Mouse (Mus musculus) ZHBTc4 (cell line): ENCODE results near the gene Rarg.

Source experiments
- DNase-seq: peaks from one replicate; pipeline ENCODE4 v3.0.0-alpha.2; 2011; ENCODE audit warnings: low read depth, low spot score

Gene Rarg

DNA sequence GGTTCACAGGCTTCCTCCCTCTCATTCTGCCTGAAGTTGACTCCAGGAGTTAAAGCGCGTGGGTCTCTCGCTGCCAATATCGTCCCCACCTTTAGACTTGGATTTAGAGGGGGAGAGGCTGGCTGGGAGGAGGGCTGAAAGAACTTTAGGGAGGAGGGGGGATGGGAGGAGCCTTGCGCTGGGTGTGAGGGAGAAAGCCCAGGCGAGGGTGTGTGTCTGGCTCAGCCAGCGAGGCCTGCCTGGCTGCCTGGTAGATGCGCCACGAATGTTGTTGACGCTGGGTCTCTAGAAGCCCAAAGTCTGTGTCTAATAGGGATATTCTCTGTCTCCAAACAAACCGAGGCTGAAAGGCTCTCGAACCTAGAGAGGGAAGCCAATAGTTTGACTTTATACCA lies 756 bp upstream of the Rarg start:
- peak; percentile 76 for DNase-seq

DNA sequence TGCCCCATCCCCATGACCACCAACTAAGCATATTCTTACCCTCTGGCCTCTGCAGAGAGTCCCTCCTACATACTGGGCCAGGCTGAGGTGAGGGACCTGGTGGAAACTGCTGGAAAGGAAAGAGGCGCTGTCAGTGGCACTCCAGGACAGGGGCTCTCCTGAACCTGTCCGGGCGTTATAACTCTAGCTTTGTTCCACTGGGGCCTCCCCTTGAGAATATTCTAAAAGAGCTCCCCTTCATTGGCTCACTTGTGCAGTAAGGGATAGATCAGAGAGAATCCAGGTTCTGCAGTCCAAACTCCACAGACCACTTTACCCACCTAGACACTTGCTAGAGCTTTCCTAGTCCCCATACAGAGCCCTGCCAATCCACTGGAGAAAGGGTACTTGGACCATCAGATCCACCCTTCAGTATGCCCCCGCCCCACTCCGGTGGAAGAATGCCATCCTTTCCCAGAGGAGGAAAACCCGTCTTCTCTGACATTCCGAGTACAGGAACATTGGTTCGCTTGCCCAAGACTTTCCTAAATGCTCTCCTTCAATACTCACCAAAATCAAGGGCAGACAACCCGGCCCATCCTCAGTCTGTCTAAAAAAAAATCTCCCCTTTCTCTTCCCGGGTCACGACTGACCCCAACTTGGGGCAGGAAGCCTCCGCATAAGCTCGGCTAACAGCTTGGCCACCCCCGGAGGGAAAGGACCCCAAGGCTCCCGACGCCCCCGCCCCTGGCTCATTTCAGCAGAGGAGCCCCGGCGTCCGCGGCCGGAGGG lies 701 bp downstream of the Rarg start:
- DNase-seq = no peak

DNA sequence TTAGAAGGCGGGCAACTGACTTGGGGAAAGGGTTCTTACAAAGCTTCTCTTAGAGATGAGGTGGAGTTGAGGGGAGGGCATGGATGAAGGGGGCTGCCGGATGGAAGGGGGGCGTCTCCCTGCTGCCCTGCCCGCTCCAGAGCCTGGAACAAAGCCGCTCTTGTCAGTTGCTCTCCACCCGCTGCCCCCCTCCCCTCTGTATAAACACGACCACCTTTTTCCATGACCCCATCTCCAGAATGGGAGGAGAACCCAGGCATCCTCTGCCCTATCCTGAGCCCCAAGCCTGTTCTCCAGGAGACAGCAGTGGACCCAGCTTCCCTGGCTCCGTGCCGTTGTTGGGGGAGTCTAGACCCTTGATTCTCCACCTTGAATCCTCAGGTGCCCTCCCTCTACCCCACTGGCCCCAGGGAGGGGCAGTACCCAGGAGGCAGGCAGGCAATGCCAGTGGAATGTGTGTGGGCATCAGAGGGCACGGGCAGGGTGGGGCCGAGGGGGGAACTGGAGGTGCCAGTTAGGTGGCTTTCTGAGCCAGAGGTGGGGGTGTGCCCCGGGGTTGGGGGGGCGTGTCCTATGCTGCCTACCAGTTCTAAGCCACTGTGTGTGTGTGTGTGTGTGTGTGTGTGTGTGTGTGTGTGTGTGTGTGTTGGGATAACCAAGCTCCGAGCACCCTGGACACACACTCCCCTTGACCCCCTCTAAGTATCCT lies 1.6 kb downstream of the Rarg start:
- no peak for DNase-seq

DNA sequence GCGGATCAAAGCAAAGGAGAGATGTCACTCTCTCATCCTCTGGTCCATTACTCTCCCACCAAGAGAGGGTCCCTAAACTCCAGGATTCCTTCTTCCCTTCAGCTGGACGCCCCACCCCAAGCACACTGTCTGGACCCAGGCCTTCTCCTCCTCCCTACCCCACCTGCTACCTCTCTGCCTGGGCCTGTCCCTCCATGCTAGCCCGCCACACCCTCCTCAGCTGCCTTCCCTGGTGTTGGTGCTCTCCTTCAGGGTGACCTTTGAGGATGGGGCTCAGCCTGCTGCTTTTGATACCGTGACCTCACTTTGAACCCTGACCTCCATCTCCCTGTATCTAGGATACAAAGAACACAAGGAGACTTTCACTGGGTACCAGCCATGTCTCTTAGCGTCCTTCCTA lies 6.8 kb downstream of the Rarg start:
- peak; percentile 76 for DNase-seq

DNA sequence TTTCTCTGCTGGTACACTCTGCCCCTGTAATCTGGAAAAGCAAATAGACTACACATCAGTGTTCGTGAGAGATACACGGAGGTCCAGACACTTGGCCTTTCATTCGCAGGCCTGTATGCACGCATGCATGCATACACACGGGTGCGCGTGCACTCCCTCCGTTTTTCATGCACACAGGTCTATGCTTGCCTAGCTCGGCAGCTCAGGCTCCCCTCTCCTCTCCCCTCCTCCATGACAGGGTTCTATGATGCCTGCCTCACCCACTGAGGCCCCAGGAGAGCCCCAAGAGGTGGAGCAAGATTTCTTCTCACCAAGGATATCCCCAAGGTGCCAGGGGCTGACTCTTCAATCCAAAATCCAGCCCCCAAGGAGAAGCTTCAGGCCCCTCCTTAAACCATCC lies 7.3 kb downstream of the Rarg start:
- DNase-seq = peak; percentile 24

DNA sequence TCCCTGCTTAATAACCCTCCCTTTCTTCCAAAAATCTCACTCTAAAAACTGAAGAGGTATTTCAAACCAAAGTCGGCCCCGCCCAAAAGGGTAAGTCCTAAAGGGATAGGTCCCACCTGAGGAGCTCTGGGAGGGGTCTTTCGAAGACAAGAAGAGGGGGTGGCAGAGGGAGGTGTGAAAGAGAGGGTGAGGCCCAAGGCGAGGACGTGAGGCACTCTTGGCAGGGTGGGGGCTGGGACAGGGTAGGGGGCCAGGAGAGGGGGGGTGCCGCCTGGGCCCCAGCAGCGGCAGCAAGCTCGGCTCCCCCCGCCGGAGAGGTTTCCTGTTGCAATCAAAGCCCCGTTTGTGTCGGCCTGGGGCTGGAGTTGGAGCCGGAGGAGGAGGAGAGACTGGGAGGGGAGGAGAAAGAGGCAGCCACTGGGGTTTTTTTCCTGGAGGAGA lies 8.0 kb downstream of the Rarg start:
- peak; percentile 58 for DNase-seq

DNA sequence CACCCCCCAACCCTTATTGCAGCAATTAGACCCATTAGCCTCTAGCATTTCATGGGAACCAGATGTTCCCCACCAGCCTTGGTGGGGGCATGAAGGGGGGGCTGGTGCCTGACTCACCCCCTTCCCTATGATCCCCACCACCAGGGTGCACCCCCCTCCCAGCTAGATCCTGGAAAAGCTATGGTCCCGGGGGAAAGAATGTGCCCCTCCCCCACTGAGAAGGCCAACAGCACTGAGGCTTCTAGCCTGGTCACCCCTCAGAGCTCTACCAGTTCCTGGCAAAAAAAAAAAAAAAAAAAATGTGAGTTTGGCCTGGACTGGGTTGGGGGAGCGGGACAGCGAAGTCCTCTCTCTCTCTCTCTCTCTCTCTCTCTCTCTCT lies 8.5 kb downstream of the Rarg start:
- DNase-seq = peak; percentile 27

DNA sequence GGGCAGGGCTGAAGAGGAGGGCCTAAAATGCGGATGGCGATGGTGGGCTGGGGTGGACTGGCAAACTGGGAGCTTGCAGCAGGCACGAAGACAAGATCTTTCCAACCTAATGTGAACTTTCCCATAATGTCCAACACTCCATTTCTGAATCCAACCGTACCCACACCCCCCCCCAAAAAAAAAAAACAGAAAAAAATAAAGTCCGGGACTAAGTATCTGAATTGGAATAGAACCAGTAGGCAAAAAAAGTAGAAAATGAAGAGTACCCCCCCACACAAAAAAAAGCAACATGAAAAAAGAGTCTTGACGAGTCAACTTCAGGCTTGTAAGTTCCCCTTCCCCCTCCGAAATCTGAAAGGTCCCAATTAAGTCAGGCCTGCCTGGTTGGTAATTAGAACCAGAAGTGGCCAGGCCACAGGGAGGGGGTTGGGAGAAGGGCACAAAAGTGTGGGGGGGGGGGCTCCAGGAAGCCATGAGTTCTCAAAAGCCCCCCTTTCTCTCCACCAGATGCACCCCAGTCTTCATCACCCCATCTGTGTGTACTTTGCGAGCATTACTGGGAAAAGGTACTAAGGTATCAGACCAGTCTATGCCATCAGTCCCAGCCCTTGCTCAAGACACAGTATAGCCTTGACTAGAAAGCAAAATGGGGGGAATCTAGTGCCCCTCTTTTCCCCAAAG lies 9.0 kb downstream of the Rarg start:
- no peak for DNase-seq

DNA sequence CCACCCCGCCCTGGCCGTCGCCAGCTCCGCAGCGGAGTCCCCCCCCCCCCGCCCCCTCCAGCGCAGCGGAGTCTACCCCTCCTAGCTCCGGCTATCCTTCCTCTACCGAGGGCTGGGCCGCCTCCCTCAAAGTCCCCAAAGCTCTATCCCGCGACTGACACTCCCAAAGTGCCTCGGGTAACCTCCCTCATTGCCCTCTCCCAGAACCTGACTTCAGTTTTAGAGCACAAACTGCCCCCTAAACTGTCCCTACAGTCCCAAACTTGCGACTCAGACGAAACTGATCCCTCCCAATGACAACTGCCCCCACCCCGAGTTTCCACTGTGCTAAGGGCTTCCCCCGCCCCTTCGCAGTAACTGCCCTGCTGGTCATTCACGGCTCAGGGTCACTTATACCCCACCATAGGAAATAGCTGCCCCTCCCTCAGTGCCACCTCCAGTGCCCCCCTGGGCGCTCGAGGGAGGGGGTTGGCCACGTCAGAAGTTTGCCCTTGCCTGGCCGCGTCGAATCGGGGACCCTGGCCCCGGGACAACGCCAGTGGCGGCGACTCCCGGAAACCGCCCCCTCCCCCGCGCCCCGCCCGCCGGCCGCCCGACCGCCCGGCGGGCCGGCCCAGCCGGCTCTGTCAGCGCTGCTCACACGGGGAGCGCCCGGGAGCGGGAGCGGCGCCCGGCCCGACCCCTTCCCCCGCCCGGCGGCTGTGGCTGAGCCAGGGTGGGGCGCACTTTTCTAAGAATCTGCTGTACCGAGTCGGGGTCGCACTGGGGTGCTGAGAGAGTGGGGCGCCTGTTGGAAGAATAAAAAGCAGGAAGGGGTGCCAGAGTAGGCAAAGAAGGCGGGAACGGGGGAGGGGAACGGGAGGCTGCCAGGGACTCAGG lies 9.8 kb downstream of the Rarg start:
- peak; percentile 63 for DNase-seq

DNA sequence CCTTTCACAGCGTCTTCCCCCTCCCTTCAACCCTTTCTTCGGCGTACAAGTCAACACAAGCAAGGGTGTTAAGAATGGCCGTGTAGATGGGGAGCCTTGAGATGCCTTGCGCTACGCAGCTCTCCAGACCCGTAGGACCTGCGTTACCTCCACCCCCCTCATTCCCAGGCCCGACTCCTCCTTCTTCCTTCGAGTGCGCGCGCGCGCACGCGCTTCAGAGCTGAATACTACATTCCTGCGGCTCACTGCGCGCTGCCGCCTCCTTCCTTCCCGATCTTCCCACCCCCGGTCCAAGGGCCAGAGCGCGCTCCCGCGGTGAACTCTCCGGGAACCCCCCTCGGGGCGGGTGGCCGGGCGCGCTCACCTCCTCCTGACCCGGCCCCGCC lies 10.5 kb downstream of the Rarg start:
- DNase-seq = peak; percentile 99

DNA sequence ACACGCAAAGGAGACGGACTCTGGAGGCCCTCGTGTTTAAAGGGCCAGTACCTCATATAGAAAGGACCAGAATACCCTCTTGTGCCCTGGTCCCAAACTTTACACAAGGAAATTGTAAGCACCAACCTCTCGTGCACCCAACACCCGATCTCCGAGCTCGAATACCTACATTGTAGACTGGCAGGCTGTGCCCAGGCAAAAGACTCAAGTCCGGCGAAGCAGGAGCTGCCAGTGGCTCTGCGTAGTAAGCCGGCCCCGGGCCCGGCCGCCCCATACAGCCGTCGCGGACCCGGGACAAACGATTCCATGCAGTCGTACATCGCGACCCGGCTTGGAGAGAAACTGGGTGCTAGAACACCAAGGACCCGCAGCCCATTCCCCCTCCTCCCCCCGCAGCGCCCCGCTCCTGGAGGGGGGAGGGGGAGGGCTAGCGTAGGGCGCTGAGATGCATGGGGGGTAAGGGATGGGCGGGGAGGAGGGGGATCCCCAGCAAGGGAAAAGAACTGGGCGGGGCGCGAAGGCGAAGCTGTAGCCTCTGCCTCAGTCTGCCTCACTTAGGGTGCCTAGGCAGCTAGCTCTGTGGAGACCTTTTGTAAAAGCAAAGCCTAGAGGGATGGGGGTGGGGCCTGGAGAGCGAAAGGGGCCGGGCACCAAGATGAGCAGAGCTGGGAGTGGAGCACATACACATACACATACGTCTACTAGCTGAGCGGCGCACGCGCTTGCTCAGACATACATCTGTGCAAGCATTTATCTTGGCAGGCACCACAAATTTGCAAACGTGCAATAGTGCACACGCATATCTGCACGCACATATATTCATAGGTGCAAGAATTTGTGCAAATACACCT lies 11.2 kb downstream of the Rarg start:
- DNase-seq = peak; percentile 96

DNA sequence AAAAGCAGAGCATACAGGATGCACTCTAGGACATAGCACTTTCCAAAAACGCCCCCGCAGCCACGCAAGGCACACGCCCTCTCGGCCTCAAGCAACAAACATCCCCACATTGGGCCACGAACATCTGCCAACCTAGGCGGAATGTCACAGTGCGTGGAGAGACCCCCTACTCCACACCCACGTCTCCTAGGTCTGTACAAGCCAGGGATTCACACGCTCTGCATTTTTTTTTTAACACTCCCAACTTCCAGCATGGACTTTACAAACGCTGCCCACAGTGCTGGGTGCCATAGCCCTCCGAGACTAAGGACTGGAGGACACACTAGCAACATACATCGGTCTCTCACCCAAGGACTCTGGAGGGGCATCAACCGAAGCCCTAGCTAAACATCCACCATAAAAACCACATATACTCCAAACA lies 11.8 kb downstream of the Rarg start:
- no peak for DNase-seq

DNA sequence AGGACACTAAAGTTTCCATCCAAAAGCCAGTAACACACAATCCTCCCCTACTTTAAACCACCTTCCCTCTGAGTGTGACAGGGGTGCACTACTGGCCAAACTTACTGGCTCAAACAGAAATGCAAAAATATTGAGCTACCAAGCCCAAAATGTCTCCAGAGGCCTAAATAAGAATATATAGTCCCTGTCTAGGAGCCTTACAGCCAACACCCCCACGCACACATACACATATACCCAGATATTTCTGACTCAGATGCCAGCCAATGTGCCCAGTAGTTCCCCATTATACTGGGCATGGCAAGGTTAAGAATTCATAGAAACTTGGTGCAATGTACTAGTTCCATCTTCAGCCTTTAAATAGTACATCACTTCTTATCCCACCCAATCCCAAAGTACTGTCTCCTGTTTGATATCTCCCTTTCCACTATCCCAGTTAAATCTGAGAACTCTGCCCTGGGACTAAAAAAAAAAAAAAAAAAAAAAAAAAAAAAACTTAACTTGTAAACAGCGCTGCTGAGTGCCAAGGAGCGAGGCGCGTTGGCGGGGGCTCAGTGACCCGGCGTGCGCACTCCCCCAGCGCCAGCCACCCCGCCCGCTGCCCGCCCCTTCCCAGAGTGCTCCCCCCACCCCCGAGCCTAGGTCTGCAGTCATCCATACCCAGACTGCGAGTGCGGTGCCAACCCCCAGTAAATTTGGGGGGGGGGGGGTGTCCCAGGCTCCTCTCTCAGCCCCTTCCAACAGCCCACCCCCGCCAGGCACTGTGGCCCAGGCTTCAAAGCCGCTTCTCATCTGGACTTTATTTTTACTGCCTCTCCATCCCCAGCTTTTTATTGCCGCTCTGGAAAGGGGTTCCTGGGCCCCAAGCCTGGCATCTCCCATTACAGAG lies 12.8 kb downstream of the Rarg start:
- DNase-seq = no peak

DNA sequence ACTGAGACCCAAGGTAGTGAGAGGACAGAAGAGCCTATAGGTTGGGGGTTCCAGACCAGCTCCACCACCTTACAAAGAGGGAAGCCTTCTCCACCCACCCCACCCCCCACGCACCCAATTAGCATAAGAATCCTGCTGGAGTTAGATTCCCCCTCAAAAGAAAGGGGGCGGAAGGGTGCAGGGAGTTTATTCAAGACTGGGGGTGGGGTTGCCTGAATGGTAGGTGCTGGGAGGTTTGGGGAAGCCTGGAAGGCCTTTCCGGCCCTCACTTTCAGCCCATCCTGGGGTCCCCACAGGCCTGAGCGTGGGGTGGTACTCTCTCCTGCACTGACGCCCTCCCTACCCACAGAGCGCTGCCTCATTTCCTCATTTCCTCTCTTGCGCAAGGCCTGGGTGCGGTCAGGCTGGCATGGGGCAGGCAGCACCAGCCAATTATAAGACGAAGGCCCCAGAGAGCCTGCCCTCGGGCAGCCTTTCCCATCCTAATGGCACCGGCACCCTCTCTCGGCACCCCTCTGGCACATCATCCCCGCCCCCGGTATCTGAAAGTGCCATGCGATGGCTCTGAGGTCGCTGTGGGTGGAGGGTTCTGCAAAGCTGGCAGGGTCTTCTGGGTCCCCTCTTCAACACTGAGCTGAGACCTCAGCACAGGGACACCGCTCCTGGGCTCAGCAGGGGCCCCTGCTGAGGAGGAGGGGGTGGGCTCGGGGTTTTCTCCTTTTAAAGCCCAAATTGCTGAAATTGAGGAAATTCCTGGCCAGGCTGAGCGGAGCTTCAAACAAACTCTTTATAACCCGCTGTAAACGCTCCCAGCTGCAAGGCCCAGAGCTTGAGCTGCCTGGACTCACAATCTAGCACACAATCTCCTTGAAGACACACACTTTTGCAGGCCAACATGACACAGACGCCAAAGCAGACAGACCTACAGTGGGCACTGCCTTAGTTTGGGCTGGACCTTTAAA lies 13.8 kb downstream of the Rarg start:
- peak; percentile 81 for DNase-seq

DNA sequence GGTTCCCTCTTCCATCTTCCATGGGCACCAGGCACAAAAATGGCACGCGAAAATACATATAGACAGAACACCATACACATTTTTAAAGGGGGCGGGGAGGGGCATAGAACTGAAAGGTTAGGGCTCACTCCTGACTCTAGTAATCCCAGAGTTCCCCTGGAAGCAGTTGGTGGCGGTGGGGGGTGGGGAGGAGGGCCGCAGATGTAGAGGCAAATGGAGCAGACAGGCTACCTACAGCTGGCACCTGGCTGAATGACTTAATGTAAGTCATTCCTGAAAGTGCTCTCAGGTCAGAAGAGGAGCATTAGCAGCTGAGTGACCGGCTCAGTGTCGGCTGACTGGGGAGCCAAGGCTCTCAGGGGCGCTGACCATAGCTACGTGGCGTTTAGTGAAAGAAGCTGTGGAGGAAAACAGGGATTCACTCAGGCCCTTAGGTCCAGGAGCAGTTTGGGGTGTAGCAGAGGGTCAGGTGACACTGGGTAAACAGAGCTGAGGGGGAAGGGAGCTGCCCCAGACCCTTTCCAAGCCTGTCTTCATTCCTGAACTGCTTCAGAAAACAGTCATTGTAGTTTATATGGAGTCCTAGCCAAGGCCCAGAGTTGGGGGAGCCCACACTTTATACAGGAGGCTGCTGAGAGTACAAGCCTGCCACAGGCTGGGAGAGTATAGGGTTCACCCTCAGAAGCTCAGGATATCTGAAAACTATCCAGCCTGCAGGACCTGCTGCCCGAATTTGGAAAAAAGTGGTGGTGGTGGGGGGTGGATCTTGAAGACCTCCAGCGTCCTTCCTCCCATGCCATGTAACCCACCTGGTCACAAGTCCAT lies 14.7 kb downstream of the Rarg start:
- DNase-seq = no peak

DNA sequence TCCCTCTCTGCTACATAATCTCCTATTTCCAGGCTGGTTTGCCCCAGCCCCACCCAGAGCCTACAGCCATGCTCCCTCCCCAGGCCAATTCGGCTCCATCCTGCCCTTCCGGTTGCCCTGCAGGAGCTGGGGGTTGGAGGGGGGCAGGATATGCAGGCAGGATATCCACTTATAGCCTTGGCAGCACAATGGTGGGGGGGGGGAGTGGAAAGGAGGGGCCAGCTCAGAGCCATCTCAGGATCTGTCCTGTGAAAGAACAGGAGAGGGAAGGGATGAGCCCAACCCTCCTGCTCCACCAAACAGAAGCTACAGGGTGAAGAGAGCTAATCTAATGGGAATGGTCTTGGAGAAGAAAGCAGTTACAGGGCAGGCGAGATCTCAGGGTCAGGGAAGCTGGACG lies 16.7 kb downstream of the Rarg start:
- peak; percentile 88 for DNase-seq

DNA sequence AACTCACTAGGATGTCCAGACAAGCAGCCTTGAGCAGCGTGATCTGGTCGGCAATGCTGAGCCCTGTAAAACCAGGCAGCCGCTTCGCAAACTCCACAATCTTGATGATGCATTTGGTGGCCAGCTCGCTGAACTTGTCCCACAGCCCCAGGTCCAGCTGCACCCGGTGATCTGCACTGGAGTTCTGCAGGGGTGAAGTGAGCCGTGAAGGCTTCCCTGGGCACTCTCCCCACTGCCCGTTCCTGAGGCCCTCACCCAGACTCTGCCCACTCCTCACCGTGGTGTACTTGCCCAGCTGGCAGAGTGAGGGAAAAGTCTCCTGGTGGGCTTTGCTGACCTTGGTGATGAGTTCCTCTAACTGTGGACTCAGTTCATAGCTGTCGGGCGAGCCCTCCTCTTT lies 17.5 kb downstream of the Rarg start:
- DNase-seq = no peak

DNA sequence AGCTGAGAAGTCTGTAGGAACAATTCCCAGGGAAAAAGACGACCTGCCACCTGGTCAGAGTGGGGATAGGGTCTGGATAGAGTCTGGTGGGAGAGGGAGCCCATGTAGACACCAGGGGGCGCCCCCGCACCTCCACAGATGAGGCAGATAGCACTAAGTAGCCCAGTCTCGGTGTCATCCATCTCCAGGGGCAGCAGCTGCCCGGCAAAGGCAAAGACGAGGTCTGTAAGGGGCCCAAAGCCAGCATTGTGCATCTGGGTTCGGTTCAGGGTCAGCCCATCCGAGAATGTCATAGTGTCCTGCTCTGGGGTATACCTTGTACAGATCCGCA lies 18.1 kb downstream of the Rarg start:
- peak; percentile 90 for DNase-seq
